Mouse (Mus musculus): ENCODE data around the gene Dusp22.

DNA sequence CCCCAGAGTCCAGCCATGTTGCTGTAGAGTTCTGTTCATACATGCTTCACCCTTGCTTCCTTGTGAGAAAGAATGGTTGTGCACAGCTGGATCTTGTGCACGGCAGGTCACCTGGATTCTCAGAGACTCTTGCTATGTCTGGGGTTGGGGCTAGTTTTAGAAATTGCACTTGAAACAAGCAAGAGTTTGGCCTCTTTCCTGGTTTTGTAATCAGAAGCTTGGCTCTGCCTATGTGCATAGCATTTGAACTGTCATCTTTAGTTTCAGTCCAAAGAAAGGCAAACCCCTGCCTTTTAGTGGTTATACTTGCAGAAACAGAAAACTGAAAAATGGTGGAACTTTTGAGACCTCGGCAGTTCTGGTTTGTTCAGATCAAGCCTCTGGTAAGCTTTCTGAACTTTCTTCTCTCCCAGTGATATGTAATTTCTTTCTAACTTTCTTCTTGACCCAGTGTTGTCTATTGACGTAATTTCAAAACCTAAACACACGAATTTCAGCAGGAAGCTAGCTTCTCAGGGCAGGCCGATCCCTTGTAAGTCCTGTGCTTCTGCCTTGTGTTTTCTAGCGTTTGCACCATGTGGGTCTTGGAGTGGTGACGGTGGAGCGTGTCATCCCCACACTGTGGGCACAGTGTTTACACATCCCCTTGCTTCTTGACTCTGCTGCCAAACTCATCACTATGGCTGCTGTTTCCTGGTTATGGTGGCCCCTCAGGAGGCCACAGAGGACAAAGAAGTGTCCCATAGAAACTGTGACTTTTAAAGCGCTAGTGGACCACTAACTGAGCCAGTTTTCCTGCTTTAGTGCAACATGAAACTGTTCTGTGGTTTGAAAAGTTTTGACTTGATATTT is 31.9 kb downstream of the Dusp22 start:
- TF ChIP-seq HCFC1 (IDR thresholded peaks at IDR 0.05; ENCODE audit: borderline replicate concordance, insufficient read depth, low read length) (no peak), CHD2 (IDR thresholded peaks at IDR 0.05; ENCODE audit: low read depth, low read length) (no peak), ZC3H11A (IDR thresholded peaks at IDR 0.05; ENCODE audit: borderline replicate concordance, low read depth, low read length) (no peak), MAFK (IDR thresholded peaks at IDR 0.05; ENCODE audit: insufficient read depth, low read depth, low read length) (no peak), ZNF384 (IDR thresholded peaks at IDR 0.05; ENCODE audit: low read depth, low read length) (no peak)

Data from ES-E14 (cell line).